Mouse (Mus musculus): ENCODE measurements around the gene Plek. TPM values are rescaled to one million over a fixed set of nuclear protein-coding genes. Genes with fewer than 3 reads are reported as not detected.
"Not testable (repeated sequence)": the region's sequence is repeated elsewhere in the genome, so short reads cannot be mapped to it uniquely, and the experiment has no call there.

Gene Plek
- 5.0 and 5.2 TPM in 2 replicates for polyA plus RNA-seq (2015; fragmentation: Nextera tagmentation; extraction: Ambion mirVana)

DNA sequence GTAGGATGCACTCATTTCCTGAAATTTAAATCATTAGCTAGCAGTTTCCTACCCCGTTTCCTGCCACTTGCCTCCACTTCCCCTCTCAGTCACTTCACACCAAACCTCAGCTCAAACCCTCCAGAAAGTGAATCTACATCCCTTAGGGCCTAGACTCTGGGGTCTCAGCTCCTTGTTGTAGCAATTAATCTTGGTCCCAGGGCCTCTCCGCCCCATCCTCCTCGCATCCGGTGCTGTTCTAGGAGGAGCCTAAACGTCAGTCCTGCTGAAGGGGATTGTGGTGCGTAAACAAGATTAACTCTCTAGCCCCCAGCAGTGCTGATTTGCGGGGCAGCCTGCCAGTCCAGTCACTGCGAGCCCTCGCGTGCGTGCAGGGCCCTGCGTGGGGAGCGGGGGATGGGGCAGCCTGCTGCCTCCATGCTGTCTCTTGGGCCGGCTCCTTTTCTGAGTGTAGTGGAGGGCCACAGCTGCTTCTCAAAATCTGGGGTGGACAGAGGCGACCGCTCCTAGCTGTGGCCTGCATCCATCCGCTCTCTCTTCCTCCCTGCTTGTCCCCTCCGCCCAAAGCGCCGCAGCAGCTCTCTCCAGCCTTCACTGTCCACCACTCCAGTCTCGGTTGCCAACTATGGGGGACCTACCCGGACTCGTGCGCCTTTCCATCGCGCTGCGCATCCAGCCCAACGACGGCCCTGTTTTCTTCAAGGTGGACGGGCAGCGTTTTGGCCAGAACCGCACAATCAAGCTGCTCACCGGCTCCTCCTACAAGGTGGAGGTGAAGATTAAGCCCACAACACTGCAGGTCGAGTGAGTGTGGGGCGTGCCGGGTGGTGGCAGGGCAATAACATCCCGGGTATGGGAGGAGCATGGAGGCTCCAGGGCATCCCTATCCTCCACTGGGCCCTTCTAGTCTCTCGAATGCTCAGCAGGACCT is at the start of gene Plek, which contains the start of gene Cnrip1:
Plek (minus strand) TSS at position 837 of the 931 bp plus-strand sequence.
Cnrip1 (plus strand) TSS at position 42 of the 931 bp plus-strand sequence.
- H3K27ac ChIP-seq (ENCODE audit: low read length): peak within 1 kb of the TSS; percentile 76
- no peaks in the 10 kb centered on the region for H3K27me3 ChIP-seq (ENCODE audit: control insufficient read depth, insufficient read depth, low read depth, low read length)
- no peaks in the 10 kb centered on the region for H3K9me3 ChIP-seq (ENCODE audit: control insufficient read depth, low read length)
- no peaks in the 10 kb centered on the region for H3K36me3 ChIP-seq (ENCODE audit: control insufficient read depth, insufficient read depth, low read length)
- H3K4me1 ChIP-seq (replicated peaks; ENCODE audit: control insufficient read depth, insufficient read depth, low read length): peaks cover 3% of the 10 kb centered on the region; the same call in 1 of the 2 replicates
- WGBS: under 1% methylated on average over 38 of the region's 38 CpGs
- peak within 1 kb of the TSS; percentile 80 for H3K9ac ChIP-seq (ENCODE audit: low read length)
- peak within 1 kb of the TSS; percentile 66 for H3K4me3 ChIP-seq (ENCODE audit: low read length)
- peak within 1 kb of the TSS; percentile 68 for H3K4me2 ChIP-seq (ENCODE audit: low read depth, low read length)
- peak; percentile 97 for ATAC-seq (ENCODE audit: low read depth)

DNA sequence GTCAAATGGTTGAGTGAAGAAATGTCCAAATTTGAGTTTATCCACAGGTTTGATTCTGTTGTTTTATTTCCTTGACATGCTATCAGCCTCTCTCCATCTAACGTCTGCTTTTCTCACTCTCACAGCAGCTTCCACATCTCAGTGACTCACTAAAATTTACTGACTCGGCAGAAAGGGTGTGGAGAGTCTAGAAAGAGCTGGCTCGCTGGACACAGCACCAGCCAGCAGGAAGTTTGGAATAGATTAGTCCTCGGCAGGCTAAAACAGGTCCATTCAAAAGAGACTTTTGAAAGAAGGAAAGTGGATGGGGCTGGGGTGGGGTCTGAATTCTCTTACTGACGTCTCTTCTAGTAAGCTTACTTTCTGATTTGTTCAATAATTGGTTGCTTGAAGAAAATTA is 33.9 kb upstream of the Plek start:
- H3K4me1 ChIP-seq (replicated peaks; ENCODE audit: control insufficient read depth, insufficient read depth, low read length): no peaks in the 10 kb centered on the region
- WGBS: 16% methylated on average over 5 of the region's 5 CpGs
- no peaks in the 10 kb centered on the region for H3K36me3 ChIP-seq (ENCODE audit: control insufficient read depth, insufficient read depth, low read length)
- H3K9me3 ChIP-seq (ENCODE audit: control insufficient read depth, low read length): no peaks in the 10 kb centered on the region
- H3K27ac ChIP-seq (ENCODE audit: low read length): no peak overlapping the region
- H3K27me3 ChIP-seq (ENCODE audit: control insufficient read depth, insufficient read depth, low read depth, low read length): no peaks in the 10 kb centered on the region
- no peak overlapping the region for H3K4me2 ChIP-seq (ENCODE audit: low read depth, low read length)
- 0 out of 2 replicates have a peak, but pooled peaks have one; percentile 43 for ATAC-seq (ENCODE audit: low read depth)
- no peak overlapping the region for H3K4me3 ChIP-seq (ENCODE audit: low read length)
- H3K9ac ChIP-seq (ENCODE audit: low read length): no peak overlapping the region

DNA sequence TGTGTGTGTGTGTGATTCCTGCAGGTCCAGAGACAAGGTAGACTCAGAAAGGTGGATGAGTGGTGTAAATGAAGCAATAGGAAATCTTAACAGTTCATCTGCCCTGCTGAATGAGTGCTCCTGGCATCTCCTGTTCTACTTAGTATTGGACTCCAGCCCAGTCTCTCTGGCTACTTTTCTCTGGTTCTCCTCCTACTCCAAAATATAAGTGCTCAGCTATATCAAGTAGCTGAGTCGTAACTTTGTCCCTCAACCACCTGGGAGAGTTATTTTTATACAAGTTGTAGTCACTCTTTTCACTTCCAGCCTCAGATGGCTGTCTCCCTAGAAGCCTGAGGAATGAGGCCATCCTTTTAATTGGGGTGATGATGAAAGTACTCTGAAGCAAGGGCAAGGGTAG is 31.7 kb upstream of the Plek start:
- H3K4me3 ChIP-seq (ENCODE audit: low read length): no peak overlapping the region
- no peak overlapping the region for H3K4me2 ChIP-seq (ENCODE audit: low read depth, low read length)
- H3K27ac ChIP-seq (ENCODE audit: low read length): no peak overlapping the region
- WGBS: 39% methylated on average over 1 of the region's 1 CpGs
- H3K9ac ChIP-seq (ENCODE audit: low read length): no peak overlapping the region
- H3K9me3 ChIP-seq (ENCODE audit: control insufficient read depth, low read length): no peaks in the 10 kb centered on the region
- no peaks in the 10 kb centered on the region for H3K27me3 ChIP-seq (ENCODE audit: control insufficient read depth, insufficient read depth, low read depth, low read length)
- no peaks in the 10 kb centered on the region for H3K36me3 ChIP-seq (ENCODE audit: control insufficient read depth, insufficient read depth, low read length)
- H3K4me1 ChIP-seq (replicated peaks; ENCODE audit: control insufficient read depth, insufficient read depth, low read length): no peaks in the 10 kb centered on the region
- ATAC-seq (ENCODE audit: low read depth): no peak

DNA sequence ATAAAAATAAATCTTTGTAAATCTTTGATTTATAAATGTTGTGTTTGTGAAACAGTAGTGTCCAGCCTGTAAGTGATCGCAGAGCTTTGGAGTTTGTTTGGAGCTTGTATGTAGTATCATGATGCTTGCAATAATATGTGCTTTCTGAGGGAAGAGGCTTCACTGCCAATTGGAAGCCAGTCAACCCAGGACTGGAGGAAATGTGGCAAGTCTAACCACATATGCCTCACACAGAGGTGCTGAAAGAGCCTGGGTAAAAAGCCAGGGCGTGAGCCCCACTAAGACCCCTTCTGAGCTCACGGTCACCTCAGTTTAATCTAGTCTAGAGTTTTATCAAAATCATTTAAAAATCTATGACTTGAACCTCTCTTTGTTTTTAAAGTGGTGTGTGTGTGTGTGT is 31.3 kb upstream of the Plek start:
- H3K36me3 ChIP-seq (ENCODE audit: control insufficient read depth, insufficient read depth, low read length): no peaks in the 10 kb centered on the region
- H3K9me3 ChIP-seq (ENCODE audit: control insufficient read depth, low read length): no peaks in the 10 kb centered on the region
- H3K4me1 ChIP-seq (replicated peaks; ENCODE audit: control insufficient read depth, insufficient read depth, low read length): no peaks in the 10 kb centered on the region
- no peak overlapping the region for H3K27ac ChIP-seq (ENCODE audit: low read length)
- ATAC-seq (ENCODE audit: low read depth): no peak
- no peak overlapping the region for H3K4me2 ChIP-seq (ENCODE audit: low read depth, low read length)
- H3K9ac ChIP-seq (ENCODE audit: low read length): no peak overlapping the region
- no peak overlapping the region for H3K4me3 ChIP-seq (ENCODE audit: low read length)
- WGBS: 82% methylated on average over 3 of the region's 3 CpGs
- no peaks in the 10 kb centered on the region for H3K27me3 ChIP-seq (ENCODE audit: control insufficient read depth, insufficient read depth, low read depth, low read length)

DNA sequence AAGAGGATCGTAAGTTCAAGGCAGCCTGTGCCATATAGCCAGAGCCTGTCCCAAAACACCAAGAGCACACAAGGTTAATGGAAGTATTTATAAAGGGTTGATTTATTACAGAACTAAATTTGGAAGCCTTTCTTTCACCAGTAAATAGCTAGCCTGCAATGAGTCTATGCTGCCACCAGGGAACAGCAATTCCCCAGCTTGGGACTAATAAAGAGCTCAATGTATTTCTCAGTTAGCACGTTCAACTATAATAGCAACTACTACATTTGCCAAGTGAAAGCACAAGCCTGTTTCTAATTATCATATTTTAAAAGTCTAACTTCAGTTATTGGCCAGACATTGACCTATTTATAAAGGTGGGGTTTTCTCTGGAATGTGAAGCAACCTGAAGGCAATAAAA is 30.8 kb upstream of the Plek start:
- Histone ChIP-seq H3K27ac (ENCODE audit: low read length) (no peak overlapping the region), H3K36me3 (ENCODE audit: control insufficient read depth, insufficient read depth, low read length) (no peaks in the 10 kb centered on the region), H3K9ac (ENCODE audit: low read length) (no peak overlapping the region), H3K4me3 (ENCODE audit: low read length) (no peak overlapping the region), H3K27me3 (ENCODE audit: control insufficient read depth, insufficient read depth, low read depth, low read length) (no peaks in the 10 kb centered on the region), H3K4me2 (ENCODE audit: low read depth, low read length) (no peak overlapping the region), H3K9me3 (ENCODE audit: control insufficient read depth, low read length) (no peaks in the 10 kb centered on the region), H3K4me1 (replicated peaks; ENCODE audit: control insufficient read depth, insufficient read depth, low read length) (no peaks in the 10 kb centered on the region)
- no peak for ATAC-seq (ENCODE audit: low read depth)
- 50% methylated on average over 2 of the region's 2 CpGs for WGBS

DNA sequence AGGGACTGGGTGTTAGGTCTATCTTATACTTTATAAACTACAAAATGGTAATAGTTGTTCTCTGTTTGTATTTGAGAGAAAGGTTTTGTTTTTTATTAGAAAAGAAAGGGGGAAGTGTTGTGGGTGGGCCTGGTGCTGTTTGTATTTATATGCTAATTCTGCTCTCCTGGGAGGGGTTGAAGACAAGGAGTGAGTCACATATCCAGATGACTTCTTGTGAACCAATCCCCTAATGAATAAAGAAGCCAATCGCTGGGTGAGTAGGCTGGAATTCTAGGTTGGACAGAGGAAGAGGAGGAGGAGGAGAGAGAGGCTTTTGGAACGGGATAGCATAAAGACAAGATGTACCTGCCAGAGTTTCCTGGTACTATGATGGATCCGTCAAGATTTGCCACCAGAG is 29.9 kb upstream of the Plek start:
- Histone ChIP-seq H3K9me3 (ENCODE audit: control insufficient read depth, low read length) (no peaks in the 10 kb centered on the region), H3K4me3 (ENCODE audit: low read length) (no peak overlapping the region), H3K36me3 (ENCODE audit: control insufficient read depth, insufficient read depth, low read length) (no peaks in the 10 kb centered on the region), H3K9ac (ENCODE audit: low read length) (no peak overlapping the region), H3K4me1 (replicated peaks; ENCODE audit: control insufficient read depth, insufficient read depth, low read length) (no peaks in the 10 kb centered on the region), H3K27me3 (ENCODE audit: control insufficient read depth, insufficient read depth, low read depth, low read length) (no peaks in the 10 kb centered on the region), H3K4me2 (ENCODE audit: low read depth, low read length) (no peak overlapping the region), H3K27ac (ENCODE audit: low read length) (no peak overlapping the region)
- no peak for ATAC-seq (ENCODE audit: low read depth)
- WGBS: 56% methylated on average over 3 of the region's 3 CpGs

DNA sequence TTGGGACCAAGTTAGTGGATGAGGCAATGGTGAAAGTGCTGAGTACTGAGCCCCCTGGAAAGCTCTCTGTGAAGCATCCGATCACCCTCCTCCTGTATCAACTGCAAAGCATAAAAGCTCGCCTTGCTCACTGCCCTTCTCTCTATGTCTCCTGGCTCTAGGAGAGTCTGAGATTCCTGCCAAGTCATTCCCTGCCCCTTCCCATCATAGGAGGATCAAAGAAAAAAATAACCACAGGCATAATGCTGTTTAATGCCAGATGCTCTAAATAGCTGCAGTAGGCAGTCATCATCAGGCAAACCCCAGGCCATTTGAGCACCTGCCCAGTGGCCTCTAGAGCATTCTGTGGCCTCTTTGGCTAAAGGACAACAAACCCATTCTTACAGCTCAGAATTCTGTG is 23.5 kb upstream of the Plek start:
- H3K27me3 ChIP-seq (ENCODE audit: control insufficient read depth, insufficient read depth, low read depth, low read length): no peaks in the 10 kb centered on the region
- no peak overlapping the region for H3K4me3 ChIP-seq (ENCODE audit: low read length)
- no peak for ATAC-seq (ENCODE audit: low read depth)
- 81% methylated on average over 2 of the region's 2 CpGs for WGBS
- no peaks in the 10 kb centered on the region for H3K4me1 ChIP-seq (replicated peaks; ENCODE audit: control insufficient read depth, insufficient read depth, low read length)
- H3K36me3 ChIP-seq (ENCODE audit: control insufficient read depth, insufficient read depth, low read length): no peaks in the 10 kb centered on the region
- H3K9me3 ChIP-seq (ENCODE audit: control insufficient read depth, low read length): no peaks in the 10 kb centered on the region
- no peak overlapping the region for H3K27ac ChIP-seq (ENCODE audit: low read length)
- no peak overlapping the region for H3K4me2 ChIP-seq (ENCODE audit: low read depth, low read length)
- no peak overlapping the region for H3K9ac ChIP-seq (ENCODE audit: low read length)

DNA sequence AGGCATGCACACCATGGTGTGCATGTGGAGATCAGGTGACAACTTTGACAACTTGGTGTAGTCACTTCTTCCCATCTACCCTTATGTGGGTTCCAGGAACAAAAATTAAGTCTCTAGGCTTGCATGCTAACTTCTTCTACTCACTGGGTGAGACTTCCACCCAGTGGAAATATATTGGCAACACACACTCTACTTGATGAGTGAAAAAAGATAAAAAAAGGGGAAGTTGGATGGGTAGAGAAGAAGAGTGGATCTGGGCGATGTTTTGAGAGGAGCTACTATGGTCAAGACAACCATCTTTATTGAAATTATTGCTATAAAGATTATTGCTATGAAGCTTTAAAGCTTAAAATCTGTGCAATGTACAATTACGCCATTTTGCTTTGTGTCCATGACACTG is 17.2 kb upstream of the Plek start:
- not testable (repeated sequence) for H3K4me3 ChIP-seq (ENCODE audit: low read length); H3K36me3 ChIP-seq (ENCODE audit: control insufficient read depth, insufficient read depth, low read length); H3K27me3 ChIP-seq (ENCODE audit: control insufficient read depth, insufficient read depth, low read depth, low read length); H3K9me3 ChIP-seq (ENCODE audit: control insufficient read depth, low read length); H3K9ac ChIP-seq (ENCODE audit: low read length); H3K4me1 ChIP-seq (replicated peaks; ENCODE audit: control insufficient read depth, insufficient read depth, low read length); H3K4me2 ChIP-seq (ENCODE audit: low read depth, low read length); ATAC-seq (ENCODE audit: low read depth); H3K27ac ChIP-seq (ENCODE audit: low read length)
- 93% methylated on average over 2 of the region's 2 CpGs for WGBS

DNA sequence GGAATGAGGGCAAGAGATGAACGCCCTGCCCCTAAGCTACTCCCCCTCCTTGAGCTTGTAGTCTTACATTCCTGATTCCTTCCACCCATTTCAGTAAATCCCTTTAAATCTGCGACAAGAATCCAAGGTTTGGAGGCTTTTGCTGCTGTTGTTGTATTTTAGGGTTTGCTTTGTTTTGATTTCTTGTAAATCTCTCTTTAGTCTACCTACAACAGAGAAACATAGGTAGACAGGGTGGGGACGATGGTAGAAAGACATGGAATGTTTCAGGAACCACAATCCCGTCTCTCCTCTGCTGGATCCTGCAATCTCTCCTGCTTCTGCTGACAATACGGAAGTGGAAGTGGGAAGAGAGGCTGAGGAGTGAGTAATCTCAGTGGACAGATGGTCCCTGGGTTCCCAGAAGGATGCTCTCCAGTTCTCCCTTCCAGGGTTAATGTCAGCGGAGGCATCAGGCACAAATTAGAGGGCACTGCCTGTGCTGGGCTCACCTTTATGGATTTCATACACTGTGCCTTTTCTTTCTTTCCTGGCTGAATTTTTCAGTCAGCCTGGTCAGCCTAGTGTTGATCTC is 382 bp upstream of the Plek start:
- Histone ChIP-seq H3K9me3 (ENCODE audit: control insufficient read depth, low read length) (no peaks in the 10 kb centered on the region), H3K27ac (ENCODE audit: low read length) (no peak overlapping the region; the same call in 1 of the 2 replicates), H3K27me3 (ENCODE audit: control insufficient read depth, insufficient read depth, low read depth, low read length) (no peaks in the 10 kb centered on the region), H3K4me1 (replicated peaks; ENCODE audit: control insufficient read depth, insufficient read depth, low read length) (peaks cover 3% of the 10 kb centered on the region; the same call in 1 of the 2 replicates), H3K4me2 (ENCODE audit: low read depth, low read length) (peak overlapping the region; percentile 68), H3K4me3 (ENCODE audit: low read length) (peak overlapping the region; percentile 66), H3K9ac (ENCODE audit: low read length) (peak overlapping the region; percentile 80), H3K36me3 (ENCODE audit: control insufficient read depth, insufficient read depth, low read length) (no peaks in the 10 kb centered on the region)
- WGBS: 12% methylated on average over 6 of the region's 6 CpGs
- no peak for ATAC-seq (ENCODE audit: low read depth)

Data from lung, embryonic 16.5 days (tissue).